Mouse (Mus musculus) ovary, postnatal 36 days (tissue): Measurements from ENCODE around the gene Nfix.
A peak's percentile ranks its signal among the peaks of the same experiment; 100 is the strongest.

Source experiments
- DNase-seq: peaks from one replicate; pipeline ENCODE4 v3.0.0; 2022; ENCODE audit warnings: low spot score, mixed read lengths

The Nfix gene

DNA sequence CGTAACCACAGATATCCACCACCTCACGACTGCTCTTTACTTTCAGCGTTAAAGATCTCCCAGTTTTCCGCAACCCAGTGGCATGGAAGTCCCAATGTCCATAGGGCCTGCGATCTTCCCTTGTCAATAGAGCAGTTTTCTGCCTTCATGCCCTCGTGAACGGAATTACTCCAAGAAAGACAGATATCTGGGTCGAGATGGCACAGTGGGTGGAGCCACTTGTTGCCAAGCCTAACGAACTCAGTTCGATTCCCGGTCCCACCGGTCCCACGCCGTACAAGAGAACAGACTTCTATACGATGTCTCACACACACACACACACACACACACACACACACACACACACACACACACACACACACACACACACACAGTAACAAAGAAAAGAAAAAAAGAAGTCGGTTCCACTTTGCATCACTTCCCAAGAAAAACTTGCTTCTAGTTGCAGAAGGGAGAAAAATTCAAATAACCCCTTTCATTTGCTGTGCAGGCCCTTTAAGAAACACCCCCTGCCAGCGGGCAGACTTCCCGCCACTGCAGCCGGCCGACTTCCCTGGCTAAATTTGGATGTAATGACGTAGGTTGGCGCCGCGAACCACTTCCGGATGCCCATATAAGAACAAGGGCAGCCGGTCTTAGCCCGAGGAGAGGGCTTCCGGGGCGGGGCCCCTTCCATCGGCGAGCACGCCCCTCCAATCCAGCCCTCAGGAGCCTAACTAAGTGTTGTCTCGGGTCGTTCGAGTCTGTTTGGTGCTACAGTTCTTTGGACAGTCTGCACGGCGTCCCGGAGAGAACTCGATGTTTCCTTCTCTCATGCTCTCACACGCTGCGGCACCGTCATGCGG, 136.4 kb downstream of the Nfix start:
- peak; percentile 96 for DNase-seq

DNA sequence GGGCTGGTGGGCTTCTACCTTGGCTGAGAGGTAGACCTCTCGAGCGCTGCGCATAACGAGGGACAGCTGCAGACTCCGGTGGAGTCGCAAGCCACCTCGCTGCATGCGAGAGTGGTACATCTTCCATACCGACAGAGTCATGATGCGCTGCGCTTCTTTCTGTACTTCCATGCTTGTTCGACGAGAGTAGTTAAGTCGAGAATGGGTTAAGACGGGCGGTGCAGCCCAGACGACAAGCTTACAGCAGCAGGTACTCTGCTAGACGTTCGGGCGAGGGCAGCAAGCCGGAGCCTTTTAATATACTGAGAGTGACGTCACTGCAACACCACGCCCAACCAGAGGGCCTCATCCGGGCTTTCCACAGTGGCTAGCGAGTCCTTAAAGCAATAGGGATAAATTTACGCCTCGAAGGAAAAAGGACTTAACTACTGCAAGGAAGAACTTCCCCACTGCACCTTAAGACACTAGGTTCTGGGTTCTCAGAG, 137.5 kb downstream of the Nfix start, which contains the start of gene Ier2:
Ier2 (minus strand) TSS at position 272 of the 485 bp plus-strand sequence.
- DNase-seq = peak; percentile 92

GRCm38 (mm10) chr8:84661961-84662571, 138.1 kb downstream of the Nfix start:
- peak; percentile 59 for DNase-seq

- peak; percentile 83 for DNase-seq
Observed at GRCm38 (mm10) chr8:84661458-84661871, 138.7 kb downstream of the Nfix start.

DNA sequence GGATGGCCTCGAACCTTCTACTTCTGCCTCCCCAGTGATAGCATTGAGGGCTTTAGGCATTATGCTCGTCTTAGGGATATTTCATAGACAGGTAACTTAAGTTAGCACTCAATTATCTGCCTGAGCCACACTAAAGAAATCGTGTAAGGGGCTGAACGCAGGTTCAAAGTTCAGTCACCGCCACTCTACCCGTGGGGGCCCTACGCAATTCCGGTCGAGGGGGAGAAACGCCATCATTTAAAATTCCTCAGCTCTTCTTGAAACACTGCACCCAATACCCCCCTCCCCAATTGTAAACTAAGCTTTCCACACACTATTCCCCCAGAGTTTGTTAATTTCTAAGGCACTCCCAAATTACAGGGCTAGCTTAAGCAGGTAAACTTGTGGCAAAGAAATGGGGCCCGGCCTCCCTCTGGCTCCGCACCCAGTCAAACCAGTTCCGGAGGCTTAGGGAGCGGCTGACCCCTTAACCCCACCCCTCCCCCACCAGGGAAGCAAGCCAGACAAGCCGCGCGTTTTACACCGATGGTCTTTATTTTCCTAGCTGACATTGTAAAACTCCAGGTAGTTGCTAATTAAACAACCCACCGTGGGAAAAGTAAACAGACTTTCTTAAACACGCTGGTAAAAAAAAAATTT, 139.2 kb downstream of the Nfix start:
- peak; percentile 53 for DNase-seq

- DNase-seq = peak; percentile 65
Observed at GRCm38 (mm10) chr8:84659936-84660818, 140.0 kb downstream of the Nfix start.

DNA sequence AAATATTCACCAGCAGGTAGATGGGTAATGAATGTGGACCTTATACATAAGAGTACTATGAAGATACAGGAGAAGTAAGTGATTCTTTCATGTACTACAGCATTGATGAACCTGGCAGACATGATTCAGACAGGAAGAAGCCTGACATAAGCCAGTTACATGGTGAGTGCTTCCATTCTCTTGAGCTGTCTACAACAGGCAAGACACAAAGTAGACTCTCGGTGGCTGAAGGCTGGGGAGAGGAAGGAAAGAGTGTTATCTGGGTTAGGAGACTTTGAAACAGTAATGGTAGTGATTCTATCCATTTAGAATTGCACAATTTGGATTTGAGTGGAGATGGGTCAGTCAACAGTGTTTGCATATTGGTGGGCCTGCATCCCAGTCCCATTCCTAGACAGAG, 141.2 kb downstream of the Nfix start:
- DNase-seq = no peak

- no peak for DNase-seq
Observed at GRCm38 (mm10) chr8:84657680-84658079, 142.5 kb downstream of the Nfix start.

DNA sequence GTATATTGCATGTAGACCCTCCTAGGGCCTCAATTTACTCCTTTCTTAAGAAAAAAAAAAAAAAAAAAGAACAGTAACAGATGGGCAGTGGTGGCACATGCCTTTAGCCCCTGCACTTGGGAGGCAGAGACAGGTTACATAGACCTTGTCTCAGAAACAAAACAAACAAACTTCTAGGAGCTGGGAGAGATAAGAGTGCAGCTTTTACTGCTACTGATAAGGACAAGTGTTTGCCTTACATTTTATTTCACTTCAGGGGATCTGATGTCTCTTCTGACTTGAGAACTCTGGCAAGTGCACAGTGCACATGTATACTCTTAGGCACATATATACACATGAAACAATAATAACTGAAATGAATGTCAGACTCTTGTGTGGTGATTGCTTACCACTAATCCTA, 142.9 kb downstream of the Nfix start:
- no peak for DNase-seq

- DNase-seq = peak; percentile 60
Observed at GRCm38 (mm10) chr8:84656641-84657126, 143.5 kb downstream of the Nfix start.

GRCm38 (mm10) chr8:84656191-84656525, 144.0 kb downstream of the Nfix start:
- DNase-seq = no peak

GRCm38 (mm10) chr8:84655336-84656190, 144.6 kb downstream of the Nfix start:
- no peak for DNase-seq

GRCm38 (mm10) chr8:84654597-84654996, 145.5 kb downstream of the Nfix start:
- no peak for DNase-seq

- DNase-seq = no peak
Observed at GRCm38 (mm10) chr8:84653092-84653631, 147.0 kb downstream of the Nfix start.

GRCm38 (mm10) chr8:84650213-84650612, 149.9 kb downstream of the Nfix start:
- DNase-seq = no peak
